Mouse (Mus musculus) bone marrow macrophage, adult 2 months (primary cell): ENCODE results near the gene Calr3.

Experiments
- CTCF ChIP-seq: IDR thresholded peaks from 2 replicates; pipeline ENCODE4 v1.5.1; 2012; ENCODE audit warnings: low read depth, mild to moderate bottlenecking, low read length, moderate library complexity
- POLR2A ChIP-seq: IDR thresholded peaks from 2 replicates; pipeline ENCODE4 v1.6.1; 2012; ENCODE audit warnings: mild to moderate bottlenecking, low read depth, low read length, borderline replicate concordance

GRCm38 (mm10) chr8:72455317-72455716 is 11.6 kb upstream of the Calr3 start:
- no peak for TF ChIP-seq CTCF
- TF ChIP-seq POLR2A = no peak
